9 mouse cellular contexts compared by ENCODE assay signal in genomic region chr7:4123732-4124131, GRCm38 (mm10). TPM values are rescaled to one million over a fixed set of nuclear protein-coding genes. Genes with fewer than 3 reads are reported as not detected.
DNase-seq lines count a peak whose midpoint lies in the region; ATAC-seq lines count a peak whose summit lies in the region.
"Had no signal": no experiment of that assay in that cellular context is flagged by ENCODE, and none has a peak within 500 bp of the region (broad histone marks: within the 10 kb centered on the region; RNA-seq: fewer than 3 reads in every experiment).

No protein-coding gene starts in this region.

- H3K36me3 ChIP-seq in forebrain, embryonic 13.5 days (ENCODE audit: poor library complexity, severe bottlenecking), result peaks cover 35% of the 10 kb centered on the region
- peaks cover 25% of the 10 kb centered on the region for H3K36me3 ChIP-seq in neural tube, embryonic 13.5 days
- H3K36me3 ChIP-seq in kidney, embryonic 16.5 days (ENCODE audit: insufficient read depth, low read length), result no peaks in the 10 kb centered on the region
- H3K36me3 ChIP-seq: limb, embryonic 13.5 days had no signal

- peak; percentile 76 for DNase-seq in adrenal gland, postnatal 10 days
- no peak for DNase-seq in adrenal gland, adult 18-20 months (ENCODE audit: low spot score in 2 of 2)
- peak; percentile 76 for DNase-seq in brain, embryonic 18.5 days (ENCODE audit: low read depth, low spot score)
- DNase-seq in layer of hippocampus, adult 8-10 months (ENCODE audit: low spot score in 2 of 2), result peak; percentile 85 to 95
- no peak for DNase-seq in kidney, adult 18-20 months

- peak; percentile 83 for ATAC-seq in forebrain, embryonic 13.5 days
- ATAC-seq in neural tube, embryonic 13.5 days (ENCODE audit: low read depth), result peak; percentile 82
- no peak for ATAC-seq in kidney, embryonic 16.5 days (ENCODE audit: low FRiP score, low TSS enrichment)

- peak overlapping the region; percentile 96 for H3K27ac ChIP-seq in forebrain, embryonic 13.5 days
- peak overlapping the region; percentile 90 for H3K27ac ChIP-seq in neural tube, embryonic 13.5 days (replicated peaks)
- no peak overlapping the region for H3K27ac ChIP-seq in kidney, embryonic 16.5 days (ENCODE audit: low read length)
- H3K27ac ChIP-seq: limb, embryonic 13.5 days had no signal

- H3K9me3 ChIP-seq in forebrain, embryonic 13.5 days (replicated peaks), result no peaks in the 10 kb centered on the region
- H3K9me3 ChIP-seq in neural tube, embryonic 13.5 days, result no peaks in the 10 kb centered on the region
- no peaks in the 10 kb centered on the region for H3K9me3 ChIP-seq in kidney, embryonic 16.5 days (ENCODE audit: low read length)
- H3K9me3 ChIP-seq: limb, embryonic 13.5 days had no signal

- peak overlapping the region; percentile 25 for H3K4me3 ChIP-seq in forebrain, embryonic 13.5 days
- H3K4me3 ChIP-seq in neural tube, embryonic 13.5 days, result peak overlapping the region; percentile 29; the same call in 1 of the 2 replicates
- no peak overlapping the region for H3K4me3 ChIP-seq in kidney, embryonic 16.5 days (ENCODE audit: low read length)

- H3K4me2 ChIP-seq in forebrain, embryonic 13.5 days, result peak overlapping the region; percentile 77
- H3K4me2 ChIP-seq in neural tube, embryonic 13.5 days, result peak overlapping the region; percentile 74
- no peak overlapping the region for H3K4me2 ChIP-seq in kidney, embryonic 16.5 days (replicated peaks; ENCODE audit: low read depth, low read length)

- peaks cover 73% of the 10 kb centered on the region for H3K4me1 ChIP-seq in forebrain, embryonic 13.5 days
- peaks cover 86% of the 10 kb centered on the region for H3K4me1 ChIP-seq in neural tube, embryonic 13.5 days (replicated peaks)
- H3K4me1 ChIP-seq in kidney, embryonic 16.5 days (ENCODE audit: insufficient read depth, low read length), result peaks cover 15% of the 10 kb centered on the region

- H3K27me3 ChIP-seq in forebrain, embryonic 13.5 days, result no peaks in the 10 kb centered on the region
- H3K27me3 ChIP-seq in neural tube, embryonic 13.5 days, result no peaks in the 10 kb centered on the region
- H3K27me3 ChIP-seq in kidney, embryonic 16.5 days (ENCODE audit: insufficient read depth, low read length), result peaks cover 24% of the 10 kb centered on the region

- H3K9ac ChIP-seq in forebrain, embryonic 13.5 days, result peak overlapping the region; percentile 94; the same call in 1 of the 2 replicates
- peak overlapping the region; percentile 54 for H3K9ac ChIP-seq in neural tube, embryonic 13.5 days
- no peak overlapping the region for H3K9ac ChIP-seq in kidney, embryonic 16.5 days (replicated peaks; ENCODE audit: low read length)
- H3K9ac ChIP-seq: limb, embryonic 13.5 days had no signal

- WGBS in forebrain, embryonic 13.5 days, result 0% methylated on average over 1 of the region's 1 CpGs
- 6% methylated on average over 1 of the region's 1 CpGs for WGBS in neural tube, embryonic 13.5 days
- 67% methylated on average over 1 of the region's 1 CpGs for WGBS in kidney, embryonic 16.5 days

RNA-seq across cellular contexts. Expression of gene Ttyh1, which starts 4.5 kb away (rescaled TPM):
- total RNA-seq in adrenal gland, postnatal 10 days (2021), result 1 to 10 TPM; 6.4 to 9.1 TPM
- 1 to 10 TPM; 1.3 to 1.9 TPM for total RNA-seq in adrenal gland, adult 18-20 months (2021)
- polyA plus RNA-seq in forebrain, embryonic 13.5 days (2015; fragmentation: Nextera tagmentation; extraction: Ambion mirVana), result 121 and 149 TPM in 2 replicates
- total RNA-seq in layer of hippocampus, adult 8-10 months (2022), result 100 to 1,000 TPM; 459 to 552 (median 528) TPM
- polyA plus RNA-seq in neural tube, embryonic 13.5 days (2015; fragmentation: Nextera tagmentation; extraction: Ambion mirVana), result 137 and 141 TPM in 2 replicates
- polyA plus RNA-seq in kidney, embryonic 16.5 days (2015; fragmentation: Nextera tagmentation; extraction: Ambion mirVana), result 2.4 and 2.7 TPM in 2 replicates

RNA-seq across cellular contexts. Expression of gene Leng8, which starts 13.1 kb away (rescaled TPM):
- total RNA-seq in adrenal gland, postnatal 10 days (2021), result 100 to 1,000 TPM in 1 of 2 experiments, 10 to 100 TPM in 1; 66.0 to 134 TPM
- total RNA-seq in adrenal gland, adult 18-20 months (2021), result 100 to 1,000 TPM in 1 of 2 experiments, 10 to 100 TPM in 1; 86.8 to 106 TPM
- 61.3 and 71.1 TPM in 2 replicates for polyA plus RNA-seq in forebrain, embryonic 13.5 days (2015; fragmentation: Nextera tagmentation; extraction: Ambion mirVana)
- 100 to 1,000 TPM; 173 to 209 (median 190) TPM for total RNA-seq in layer of hippocampus, adult 8-10 months (2022)
- polyA plus RNA-seq in neural tube, embryonic 13.5 days (2015; fragmentation: Nextera tagmentation; extraction: Ambion mirVana), result 78.0 and 79.6 TPM in 2 replicates
- 59.7 and 74.2 TPM in 2 replicates for polyA plus RNA-seq in kidney, embryonic 16.5 days (2015; fragmentation: Nextera tagmentation; extraction: Ambion mirVana)

RNA-seq across cellular contexts. Expression of gene Leng9, which starts 26.4 kb away (rescaled TPM):
- 1 to 10 TPM; 5.5 to 9.8 TPM for total RNA-seq in adrenal gland, postnatal 10 days (2021)
- total RNA-seq in adrenal gland, adult 18-20 months (2021), result 10 to 100 TPM in 1 of 2 experiments, 1 to 10 TPM in 1; 9.1 to 10.8 TPM
- polyA plus RNA-seq in forebrain, embryonic 13.5 days (2015; fragmentation: Nextera tagmentation; extraction: Ambion mirVana), result 3.5 and 3.9 TPM in 2 replicates
- total RNA-seq in layer of hippocampus, adult 8-10 months (2022), result 1 to 10 TPM; 5.1 to 6.8 (median 5.7) TPM
- polyA plus RNA-seq in neural tube, embryonic 13.5 days (2015; fragmentation: Nextera tagmentation; extraction: Ambion mirVana), result 4.6 TPM in 2 replicates
- 3.6 and 4.3 TPM in 2 replicates for polyA plus RNA-seq in kidney, embryonic 16.5 days (2015; fragmentation: Nextera tagmentation; extraction: Ambion mirVana)

RNA-seq across cellular contexts. Expression of gene Cdc42ep5, which starts 40.9 kb away (rescaled TPM):
- total RNA-seq in adrenal gland, postnatal 10 days (2021), result 10 to 100 TPM; 24.8 to 25.3 TPM
- total RNA-seq in adrenal gland, adult 18-20 months (2021), result 10 to 100 TPM; 22.9 to 26.9 TPM
- 5.1 and 5.2 TPM in 2 replicates for polyA plus RNA-seq in forebrain, embryonic 13.5 days (2015; fragmentation: Nextera tagmentation; extraction: Ambion mirVana)
- 1 to 10 TPM in 2 of 4 experiments, under 1 TPM in 1, not detected in 1; 0.89 to 1.3 (median 1.1) TPM for total RNA-seq in layer of hippocampus, adult 8-10 months (2022)
- 8.6 and 8.9 TPM in 2 replicates for polyA plus RNA-seq in neural tube, embryonic 13.5 days (2015; fragmentation: Nextera tagmentation; extraction: Ambion mirVana)
- polyA plus RNA-seq in kidney, embryonic 16.5 days (2015; fragmentation: Nextera tagmentation; extraction: Ambion mirVana), result 36.5 and 43.2 TPM in 2 replicates

Comparison
In these comparisons a context has a peak if more than half of its experiments do, and no peak if none do; other contexts are left out.
1. DNase-seq: peak in adrenal gland, postnatal 10 days (single experiment), brain, embryonic 18.5 days (single experiment) and layer of hippocampus, adult 8-10 months (2 of 2); none in adrenal gland, adult 18-20 months (0 of 2) and kidney, adult 18-20 months (single experiment).
2. RNA of gene Ttyh1, which starts 4.5 kb away (total RNA-seq): 459 to 552 TPM in layer of hippocampus, adult 8-10 months; 6.4 to 9.1 TPM in adrenal gland, postnatal 10 days and 1.3 to 1.9 TPM in adrenal gland, adult 18-20 months; every median in the first group is over 10 times any median in the second.